Mouse (Mus musculus): ENCODE measurements at regions not wholly inside any gene's neighbourhood (a gene's known extent, or its start where the extent isn't known, plus 50 kb on each side); places are given as distances from the start of the nearest gene placed in this dataset.
A peak's percentile ranks its signal among the peaks of the same experiment; 100 is the strongest.

DNA sequence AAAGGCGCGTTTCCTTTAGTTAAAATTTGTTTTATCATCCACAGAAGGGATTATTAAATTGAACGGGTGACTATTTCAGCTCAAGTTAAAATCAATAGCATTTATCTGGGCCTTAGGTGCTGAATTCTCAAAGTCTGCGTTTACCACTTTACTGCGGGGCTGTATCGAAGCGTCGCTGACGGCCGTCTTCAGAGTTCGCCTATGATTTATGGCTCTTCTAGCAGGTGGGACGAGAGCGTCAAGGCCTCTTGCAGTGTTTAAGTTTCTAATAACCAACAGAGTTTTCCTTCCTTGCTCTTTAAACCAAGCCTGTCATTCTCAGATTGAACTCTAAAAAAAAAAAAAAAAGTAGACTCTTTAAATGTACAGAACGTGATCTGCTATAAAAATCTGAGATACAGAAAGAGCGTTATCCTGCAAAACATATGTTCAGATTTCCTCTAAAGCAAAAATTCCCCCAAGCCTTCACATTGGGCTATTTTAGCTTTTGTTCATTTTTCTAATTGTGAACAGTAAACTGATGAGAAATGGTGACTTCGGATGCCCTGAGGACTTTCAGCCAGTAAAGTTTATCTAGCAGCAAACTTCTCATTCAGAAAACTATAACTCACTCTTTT, 246.9 kb downstream of the Rpl36a-ps1 start:
- DNase-seq (ENCODE audit: low spot score): peak; percentile 23

DNA sequence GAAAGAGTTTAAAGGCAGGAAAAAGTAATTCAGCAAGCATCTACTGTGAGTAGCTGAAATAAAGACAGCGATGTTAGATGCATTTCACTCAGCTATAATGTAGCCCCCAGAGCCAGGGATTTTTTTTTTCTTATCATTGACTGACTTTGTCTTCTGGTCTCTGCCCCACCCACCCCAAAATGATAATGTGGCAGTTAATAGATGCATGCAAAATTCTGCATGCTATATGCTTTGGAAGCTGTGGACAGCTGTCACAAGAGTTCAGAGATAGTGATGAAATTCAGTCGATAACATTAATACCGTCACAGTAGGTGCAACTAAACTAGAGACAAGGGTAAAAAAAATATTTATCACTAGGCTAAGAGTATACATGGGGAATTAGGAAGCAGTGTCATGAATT, 263.7 kb downstream of the Rpl36a-ps1 start:
- DNase-seq (ENCODE audit: low spot score): no peak

DNA sequence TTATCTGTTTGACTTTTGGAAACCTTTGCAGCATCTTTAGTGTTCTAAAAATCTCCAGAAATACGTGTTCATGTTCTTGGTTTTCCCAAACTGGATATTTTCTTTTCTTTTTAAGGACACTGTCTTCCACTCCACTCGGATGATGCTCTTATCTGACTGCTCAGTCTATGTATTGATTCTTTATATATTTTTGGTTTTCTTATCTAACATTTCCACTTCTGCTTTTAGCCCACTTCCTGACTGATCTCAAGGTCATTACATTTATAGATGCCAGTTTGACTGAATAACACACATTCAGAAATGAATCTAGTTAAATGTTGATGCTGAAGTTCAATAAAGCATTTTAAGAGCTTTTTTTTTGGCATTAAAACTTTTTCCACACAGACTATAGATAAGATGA, 265.3 kb downstream of the Rpl36a-ps1 start:
- no peak for DNase-seq (ENCODE audit: low spot score)

DNA sequence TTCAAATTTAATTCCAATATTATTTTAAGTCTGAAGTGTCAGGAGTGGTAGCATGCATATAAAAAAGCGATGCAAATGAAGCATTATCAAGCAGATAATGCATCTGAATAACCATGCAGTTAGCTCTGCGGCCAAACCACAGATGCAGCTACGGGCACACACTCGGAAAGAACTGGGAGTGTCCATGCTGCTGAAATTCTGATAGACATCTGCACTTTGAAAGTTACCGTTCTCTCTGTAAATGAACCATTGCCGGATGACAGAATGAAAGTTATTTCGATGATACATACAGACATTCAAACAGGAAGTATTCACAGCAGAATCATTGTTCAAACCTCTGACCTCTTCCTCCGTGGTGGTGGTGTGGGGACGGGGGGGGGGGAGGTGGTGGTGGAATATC, 271.6 kb downstream of the Rpl36a-ps1 start:
- DNase-seq (ENCODE audit: low spot score): no peak

DNA sequence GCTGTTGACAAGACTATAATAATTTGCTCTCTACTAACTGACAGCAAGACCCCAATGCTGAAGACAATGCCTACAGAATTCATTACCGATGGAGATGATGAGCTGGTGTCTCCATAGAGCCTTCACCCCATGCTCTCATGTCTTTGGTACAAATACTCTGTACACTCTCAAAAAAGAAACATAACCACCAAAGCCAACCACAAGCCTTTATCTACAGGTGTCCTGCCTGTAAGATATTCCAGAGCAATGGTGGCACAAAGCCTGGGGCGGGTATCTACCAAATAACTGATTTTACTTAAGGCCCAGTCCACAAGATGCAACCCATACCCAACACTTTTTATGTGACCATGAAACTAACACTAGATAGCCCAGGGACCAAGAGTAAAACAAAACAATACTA, 273.1 kb downstream of the Rpl36a-ps1 start:
- no peak for DNase-seq (ENCODE audit: low spot score)

DNA sequence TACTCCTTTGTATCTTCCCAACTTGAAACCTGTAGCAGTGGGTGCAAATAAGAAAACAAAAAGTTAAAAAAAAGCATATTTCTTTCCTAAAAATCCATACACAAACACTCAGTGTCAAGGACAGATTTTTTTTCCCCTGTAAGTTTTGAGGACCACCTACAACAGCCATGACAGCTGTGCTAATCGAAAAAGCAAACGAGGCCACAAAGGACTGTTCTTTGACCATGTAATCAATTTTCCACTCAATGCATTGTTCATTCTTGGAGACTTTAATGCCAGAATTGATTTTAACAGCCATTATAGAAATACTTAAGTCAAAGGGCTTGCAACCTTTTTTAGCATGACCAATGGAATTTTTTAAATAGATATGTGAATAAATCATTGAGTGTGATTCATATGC, 286.1 kb downstream of the Rpl36a-ps1 start:
- peak; percentile 64 for DNase-seq (ENCODE audit: low spot score)

DNA sequence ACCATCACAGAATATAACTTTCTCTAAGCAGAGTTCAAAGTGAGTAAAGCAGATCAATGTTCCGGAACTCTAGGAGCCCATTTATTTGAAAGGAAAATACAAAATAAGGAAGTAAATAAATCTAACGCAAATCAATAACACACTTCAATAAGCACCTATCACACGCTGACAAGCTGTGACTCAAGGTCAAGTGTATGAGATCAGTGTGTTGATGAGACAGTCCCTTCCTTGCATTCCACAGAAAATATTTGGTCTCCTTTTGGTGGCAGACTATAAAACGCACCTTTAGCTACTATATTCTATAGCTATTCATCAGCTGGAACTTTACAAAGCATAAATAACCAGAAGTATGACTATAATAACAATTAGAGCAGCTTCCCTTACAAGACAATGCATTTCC, 286.5 kb downstream of the Rpl36a-ps1 start:
- no peak for DNase-seq (ENCODE audit: low spot score)

DNA sequence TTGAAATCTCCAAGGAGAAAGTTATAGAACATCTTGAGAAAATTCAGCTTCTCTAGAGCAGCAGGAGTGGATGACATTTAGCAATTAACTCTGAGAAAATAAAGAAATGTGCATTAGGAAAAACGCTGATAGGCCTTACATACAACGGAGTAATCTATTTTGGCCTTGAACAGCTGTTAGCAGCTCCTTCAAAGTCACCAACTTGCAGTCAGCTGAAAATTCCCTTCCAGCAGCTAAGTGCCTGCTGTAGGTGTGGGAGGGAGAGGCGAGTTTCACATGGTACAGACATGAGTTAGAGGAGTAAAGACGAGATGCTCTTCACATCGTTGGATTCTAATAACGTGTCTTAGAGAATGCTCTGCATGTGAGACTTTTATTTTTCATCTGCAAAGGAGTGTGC, 290.8 kb downstream of the Rpl36a-ps1 start:
- DNase-seq (ENCODE audit: low spot score): no peak

DNA sequence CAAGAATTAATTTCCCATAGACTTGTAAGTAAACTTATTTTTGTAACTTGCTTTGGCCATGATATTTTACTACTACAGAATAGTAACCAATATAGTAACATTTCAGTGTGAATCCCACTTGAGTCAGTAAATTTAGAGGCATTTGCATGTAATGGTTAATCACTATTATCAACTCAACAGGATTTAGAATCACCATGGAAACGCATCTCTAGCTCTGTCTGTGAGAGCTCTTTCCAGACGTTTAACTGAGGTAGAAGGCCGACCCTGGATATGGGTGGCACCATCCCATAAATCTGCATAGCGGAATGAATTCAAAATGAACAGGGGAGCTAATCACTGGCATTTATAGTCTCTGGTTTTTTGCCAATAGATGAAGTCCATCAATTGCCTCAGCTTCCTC, 337.6 kb downstream of the Rpl36a-ps1 start:
- no peak for DNase-seq (ENCODE audit: low spot score)

DNA sequence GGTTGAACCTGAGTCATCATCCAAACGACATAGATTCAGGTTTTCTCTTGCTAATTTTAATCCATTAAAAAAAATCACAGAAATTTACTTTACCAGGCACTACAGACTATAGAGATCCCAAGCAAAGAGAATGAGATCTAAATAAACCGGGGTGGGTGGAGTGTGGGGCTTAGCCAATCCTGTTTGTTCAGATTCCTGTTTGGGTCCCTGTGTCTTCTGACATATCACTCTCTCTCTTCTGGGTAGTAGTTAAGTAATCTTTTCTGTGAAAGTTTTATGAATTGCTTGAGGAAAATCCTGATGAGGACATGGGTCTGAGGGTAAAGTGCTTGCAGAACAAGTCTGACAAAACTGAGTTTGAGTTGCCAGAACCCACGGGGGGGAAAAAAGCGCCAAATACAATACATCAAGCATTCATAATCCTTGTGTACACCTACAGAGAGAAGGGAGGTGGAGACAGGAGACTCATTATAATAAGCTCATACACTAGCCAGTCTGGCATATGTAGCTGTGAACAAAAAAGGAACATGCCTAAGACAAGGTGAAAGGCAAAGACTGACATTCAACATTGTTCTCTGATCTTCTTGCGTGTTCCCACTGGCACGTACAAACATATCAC, 339.8 kb downstream of the Rpl36a-ps1 start:
- no peak for DNase-seq (ENCODE audit: low spot score)

DNA sequence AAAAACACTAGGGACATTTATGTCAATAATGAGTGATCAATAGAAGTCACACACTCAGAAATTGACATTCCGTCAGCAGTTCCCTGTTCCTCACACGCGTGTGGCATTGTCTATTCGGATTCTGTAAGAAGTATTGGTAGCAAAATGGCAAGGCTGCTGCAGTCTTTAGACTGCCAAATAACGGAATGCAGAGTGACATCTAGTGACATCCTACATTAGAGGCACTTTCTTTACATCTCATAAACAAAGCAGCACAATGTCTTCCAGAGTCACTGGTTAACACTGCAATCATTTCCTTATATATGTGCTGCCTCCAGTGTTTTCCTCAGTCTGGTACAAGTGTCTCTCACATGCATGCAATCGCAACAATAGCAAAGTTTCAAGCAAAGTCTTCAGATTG, 342.9 kb downstream of the Rpl36a-ps1 start:
- no peak for DNase-seq (ENCODE audit: low spot score)

DNA sequence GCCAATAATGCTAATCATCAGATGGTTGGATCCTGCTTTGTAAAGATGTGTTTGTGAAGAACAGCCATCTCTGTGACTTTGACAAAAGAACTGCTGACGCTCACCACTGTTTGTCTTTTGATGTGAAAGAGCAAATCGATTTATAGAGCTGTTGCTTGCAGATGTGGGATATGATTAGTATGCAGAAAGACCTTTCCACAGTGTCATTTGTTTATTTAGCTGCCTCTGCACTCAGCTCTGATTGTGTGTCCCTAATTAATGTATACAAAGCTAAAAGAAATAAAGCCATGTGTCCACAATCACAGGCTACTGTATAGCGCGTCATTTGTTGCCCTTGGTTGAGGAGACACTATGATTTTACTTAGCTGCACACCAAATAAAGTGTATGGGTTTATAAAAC, 343.6 kb downstream of the Rpl36a-ps1 start:
- no peak for DNase-seq (ENCODE audit: low spot score)

DNA sequence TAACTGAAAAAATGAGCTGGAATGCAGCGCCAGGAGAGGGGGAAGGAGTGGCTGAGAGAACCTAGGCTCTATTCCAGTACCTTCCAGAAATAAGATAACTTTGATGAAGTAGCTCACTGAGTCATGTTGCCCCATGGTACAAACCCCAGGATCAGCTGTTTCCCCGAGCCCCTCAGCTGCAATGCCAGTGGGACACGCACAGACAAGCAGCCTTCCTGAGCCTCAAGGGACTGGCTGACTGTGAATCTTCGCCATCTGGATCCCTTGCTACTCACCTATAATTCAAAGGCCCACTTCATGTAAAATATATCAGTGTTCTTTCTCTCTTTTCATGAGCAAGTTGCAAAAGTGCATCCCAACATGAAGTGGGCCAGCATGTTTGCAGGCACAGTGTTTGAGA, 346.5 kb downstream of the Rpl36a-ps1 start:
- DNase-seq (ENCODE audit: low spot score): no peak

DNA sequence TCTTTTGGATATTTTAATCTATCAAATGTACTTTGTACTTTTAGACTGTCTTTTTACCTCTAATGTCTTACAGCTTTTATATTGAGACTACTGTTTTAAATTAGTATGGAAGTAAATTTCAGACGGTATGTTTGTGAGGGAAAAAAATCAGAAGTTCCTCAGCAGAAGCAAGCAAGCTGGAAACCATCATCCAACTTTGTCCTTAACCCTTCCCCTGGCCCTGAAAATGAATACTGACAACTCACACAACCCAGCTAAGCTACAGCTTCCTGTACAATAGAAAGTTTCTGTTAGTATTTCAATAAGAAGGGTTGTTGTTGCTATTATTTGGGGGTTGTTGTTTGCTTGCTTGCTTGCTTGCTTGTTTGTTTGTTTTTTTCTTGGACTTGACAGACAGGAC, 350.4 kb downstream of the Rpl36a-ps1 start:
- DNase-seq (ENCODE audit: low spot score): no peak

DNA sequence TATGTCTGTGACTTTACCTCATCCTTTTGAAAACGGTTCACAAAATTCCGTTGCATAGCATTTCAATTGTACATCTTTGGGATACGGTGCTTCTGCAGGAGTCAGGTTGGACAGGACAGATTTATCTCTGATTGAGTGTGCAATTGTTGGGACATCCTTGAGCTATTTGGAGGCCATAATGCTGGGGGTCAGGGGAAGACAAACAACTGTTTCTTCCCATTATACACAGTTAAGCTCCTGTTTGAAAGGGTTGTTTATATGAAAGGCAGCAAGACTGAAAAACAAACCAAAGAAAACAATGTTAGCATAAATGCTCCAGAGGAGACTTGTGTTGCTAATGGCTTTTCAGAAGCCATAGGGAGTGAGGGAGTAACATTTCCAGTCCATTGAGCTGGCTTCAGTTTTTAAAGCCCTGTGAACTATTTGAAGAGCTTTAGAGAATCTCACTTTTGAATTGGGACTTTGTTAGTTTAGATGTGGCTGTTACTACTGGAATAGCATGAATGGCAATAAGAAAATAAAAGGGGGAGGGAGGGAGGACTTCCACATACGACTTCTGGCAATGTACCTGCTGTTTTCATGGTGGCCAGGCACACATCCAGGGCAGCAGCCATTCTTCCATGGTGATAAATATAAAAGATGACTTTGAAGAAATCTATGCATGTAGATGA, 351.3 kb downstream of the Rpl36a-ps1 start:
- no peak for DNase-seq (ENCODE audit: low spot score)

DNA sequence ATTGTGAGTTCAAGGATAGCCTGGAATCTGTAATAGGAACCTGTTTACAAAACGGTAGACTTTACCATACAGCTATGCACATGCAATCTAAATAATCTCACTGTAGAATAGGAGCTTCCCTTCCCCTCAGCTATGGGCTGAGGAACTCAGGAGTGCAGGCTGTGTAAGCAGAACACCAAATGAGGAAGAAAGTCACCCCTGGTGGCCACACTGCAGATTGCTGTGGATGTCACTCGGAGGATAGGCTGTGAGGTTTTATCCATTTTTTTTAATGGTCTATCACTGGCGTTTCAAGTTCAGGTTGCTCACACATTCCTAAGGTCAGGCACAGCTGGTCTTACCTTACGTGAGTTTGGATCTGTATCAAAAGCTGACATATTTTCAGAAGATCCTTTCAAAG, 365.1 kb downstream of the Rpl36a-ps1 start:
- peak; percentile 26 for DNase-seq (ENCODE audit: low spot score)

DNA sequence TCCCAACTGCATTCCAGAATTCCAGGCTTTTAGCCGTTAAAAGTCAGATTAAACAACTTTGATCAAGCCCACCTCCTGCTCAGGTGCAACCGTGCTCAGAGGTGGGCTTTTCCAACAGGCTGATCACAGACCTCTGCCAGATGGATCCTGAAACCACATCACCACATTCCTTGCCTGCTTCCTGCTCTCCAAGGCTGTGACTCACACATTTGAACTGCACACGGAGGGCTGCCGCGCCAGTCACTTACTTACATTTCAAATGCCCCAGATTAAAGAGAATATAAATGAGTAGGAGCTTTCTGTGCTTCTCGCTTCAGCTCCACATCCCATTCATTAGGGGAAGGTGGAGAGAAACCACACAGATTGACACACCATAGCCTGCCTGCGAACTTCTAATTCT, 367.6 kb downstream of the Rpl36a-ps1 start:
- DNase-seq (ENCODE audit: low spot score): no peak

DNA sequence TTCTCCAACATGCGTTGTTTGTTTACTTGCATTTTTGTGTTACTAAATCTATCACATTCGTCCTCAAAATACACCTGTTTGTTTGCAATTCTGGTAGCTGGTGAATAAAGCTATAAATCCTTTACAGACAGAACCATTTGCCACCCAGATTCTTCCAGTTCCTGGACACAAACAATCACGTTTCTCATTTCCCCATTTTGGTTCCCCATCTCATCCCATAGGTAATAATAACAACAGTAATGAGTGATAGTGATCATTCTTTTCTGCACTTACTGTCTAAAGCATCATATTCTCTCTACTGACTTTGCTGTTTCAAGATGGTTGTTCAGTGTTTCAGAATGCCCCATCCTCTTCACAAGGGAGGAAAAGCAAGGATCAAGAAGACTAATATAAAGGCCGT, 368.3 kb downstream of the Rpl36a-ps1 start:
- no peak for DNase-seq (ENCODE audit: low spot score)

DNA sequence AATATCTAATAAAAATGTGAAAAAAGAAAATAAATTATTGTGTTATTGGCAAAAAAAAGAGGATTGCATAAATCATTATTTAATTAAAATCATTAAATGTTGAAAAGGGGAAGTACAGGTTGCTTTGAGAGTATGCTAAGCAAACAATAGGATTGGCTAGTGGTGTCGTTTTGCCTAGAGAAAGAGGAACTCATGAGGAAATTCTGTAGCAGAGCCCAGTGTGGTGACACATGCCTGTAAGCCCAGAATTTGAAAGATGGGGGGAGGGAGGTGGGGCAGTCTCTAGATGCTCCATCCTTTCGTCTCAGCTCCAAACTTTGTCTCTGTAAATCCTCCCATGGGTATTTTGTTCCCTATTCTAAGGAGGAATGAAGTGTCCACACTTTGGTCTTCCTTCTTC, 388.3 kb downstream of the Rpl36a-ps1 start:
- DNase-seq (ENCODE audit: low spot score): no peak

DNA sequence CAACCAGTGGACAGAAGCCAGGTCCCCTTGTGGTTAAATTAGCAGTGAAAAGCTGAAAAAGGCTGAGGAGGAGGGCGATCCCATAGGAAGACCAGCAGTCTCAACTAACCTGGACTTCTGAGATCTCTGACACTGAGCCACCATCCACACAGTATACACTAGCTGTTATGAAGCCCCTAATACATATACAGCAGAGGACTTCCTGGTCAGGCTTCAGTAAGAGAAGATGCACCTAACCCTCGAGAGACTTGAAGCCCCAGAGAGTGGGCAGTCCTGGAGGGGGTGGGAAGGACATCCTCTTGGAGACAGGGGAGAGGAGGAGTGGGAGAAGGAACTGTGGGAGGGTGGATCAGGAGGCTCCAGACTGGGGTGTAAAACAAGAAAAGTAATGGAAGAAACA, 397.9 kb downstream of the Rpl36a-ps1 start:
- no peak for DNase-seq (ENCODE audit: low spot score)

DNA sequence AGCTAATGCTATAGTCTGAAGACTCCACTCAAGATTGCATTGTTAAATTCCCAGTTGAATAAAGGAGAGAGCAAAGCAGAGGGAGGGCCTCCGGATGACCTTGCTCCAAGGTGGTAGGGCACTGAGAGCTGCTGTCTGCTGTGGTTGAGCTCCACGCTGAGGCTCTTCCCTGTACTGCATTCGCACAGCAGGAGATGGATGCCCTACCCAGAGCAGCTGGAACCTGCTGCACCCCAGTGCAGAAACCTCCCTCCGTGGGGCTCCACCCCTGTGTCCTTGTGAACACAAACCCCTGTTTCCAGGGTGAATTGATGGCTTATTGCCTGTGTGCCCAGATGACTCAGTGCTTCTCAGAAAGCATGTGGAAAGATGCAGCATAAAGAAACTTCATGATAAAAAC, 404.3 kb downstream of the Rpl36a-ps1 start:
- peak; percentile 61 for DNase-seq (ENCODE audit: low spot score)

DNA sequence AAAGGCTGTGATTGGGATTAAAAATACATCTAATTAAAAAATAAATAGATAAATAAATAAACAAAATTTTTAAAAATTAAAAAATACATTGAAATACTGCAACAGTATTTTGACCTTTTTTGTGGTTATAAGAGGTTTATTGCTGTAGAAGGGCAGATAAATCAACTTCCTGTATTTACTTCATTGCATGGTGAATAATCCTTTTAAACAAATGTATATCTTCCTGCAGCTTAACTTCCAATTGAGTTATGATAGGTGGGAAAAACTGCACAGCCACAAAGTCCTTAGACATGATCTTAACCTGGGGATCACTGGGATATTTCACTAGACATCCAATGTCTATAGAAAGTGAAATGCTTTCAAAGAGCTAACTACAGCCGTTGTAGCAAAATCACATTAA, 402.1 kb upstream of the Dach1 start:
- no peak for DNase-seq (ENCODE audit: low spot score)

DNA sequence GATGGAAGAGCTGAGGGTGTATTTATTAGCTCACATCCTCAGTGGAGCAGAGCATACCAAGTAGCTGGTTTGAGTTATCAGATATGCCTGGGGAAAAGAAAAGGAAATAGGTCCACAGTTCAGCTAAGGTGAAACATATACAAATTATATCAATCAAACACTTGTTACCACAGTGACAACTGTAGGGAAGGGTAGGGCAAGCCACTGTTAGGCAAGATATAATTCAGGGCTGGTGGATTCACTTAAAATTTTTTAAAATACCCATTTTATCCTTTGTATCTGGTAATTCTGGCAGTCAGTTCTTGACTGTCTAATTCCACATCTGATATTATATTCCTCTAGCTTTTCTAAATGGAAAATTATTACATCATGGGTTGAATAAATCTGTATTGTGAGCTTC, 392.4 kb upstream of the Dach1 start:
- DNase-seq (ENCODE audit: low spot score): no peak

DNA sequence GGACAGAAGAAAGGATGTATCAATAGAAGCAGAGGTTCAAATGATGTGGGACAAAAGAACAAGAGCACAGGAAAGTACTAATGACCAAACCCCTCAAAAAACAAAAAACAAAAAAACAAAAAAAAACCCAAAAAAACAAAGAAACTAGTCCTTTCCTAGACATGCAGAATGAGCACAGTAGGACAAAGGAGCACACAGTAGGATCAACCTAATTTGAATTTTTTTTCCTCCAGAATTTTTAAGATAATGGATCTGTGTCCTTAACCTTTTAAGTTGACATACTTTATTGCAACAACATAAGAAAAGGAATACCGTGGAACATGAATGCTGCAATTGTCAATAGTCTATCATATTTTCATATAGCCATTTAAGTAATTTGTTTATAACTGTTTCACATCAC, 370.2 kb upstream of the Dach1 start:
- DNase-seq (ENCODE audit: low spot score): no peak

Data from embryo, embryonic 10.5 days (tissue).